Comparison of ENCODE assay signal across 15 mouse cellular contexts in genomic region chr4:4195834-4196233, GRCm38 (mm10).
DNase-seq lines count a peak whose midpoint lies in the region; ATAC-seq and TF ChIP-seq lines count a peak whose summit lies in the region.
"Had no signal": no experiment of that assay in that cellular context is flagged by ENCODE, and none has a peak within 500 bp of the region (broad histone marks: within the 10 kb centered on the region; RNA-seq: fewer than 3 reads in every experiment).

No protein-coding gene starts in this region.

- 74% methylated on average over 2 of the region's 2 CpGs for WGBS in kidney, postnatal 0 days
- WGBS in embryonic facial prominence, embryonic 14.5 days: 63% methylated on average over 2 of the region's 2 CpGs
- 40% methylated on average over 2 of the region's 2 CpGs for WGBS in lung, postnatal 0 days

- no peaks in the 10 kb centered on the region for H3K27me3 ChIP-seq in kidney, postnatal 0 days (ENCODE audit: insufficient read depth, low read length)
- H3K27me3 ChIP-seq in embryonic facial prominence, embryonic 14.5 days (replicated peaks; ENCODE audit: control insufficient read depth, insufficient read depth, low read length): no peaks in the 10 kb centered on the region
- no peaks in the 10 kb centered on the region for H3K27me3 ChIP-seq in lung, postnatal 0 days (replicated peaks; ENCODE audit: insufficient read depth, low read length)

- DNase-seq in kidney, postnatal 0 days (ENCODE audit: low spot score): peak; percentile 16
- no peak for DNase-seq in kidney, adult 8-10 months
- DNase-seq in adrenal gland, adult 2 months: peak; percentile 81
- peak; percentile 61 for DNase-seq in embryonic facial prominence, embryonic 14.5 days (ENCODE audit: low spot score)
- peak; percentile 18 for DNase-seq in lung, postnatal 0 days (ENCODE audit: low spot score)
- DNase-seq in left cerebral cortex, adult 9 months (ENCODE audit: low spot score in 2 of 2): no peak
- no peak for DNase-seq in layer of hippocampus, adult 8-10 months (ENCODE audit: low spot score in 2 of 2)
- DNase-seq: cerebellum, postnatal 25 days; kidney, postnatal 25 days; right cerebral cortex, adult 18-20 months; thymus, postnatal 4 days had no signal

- H3K4me1 ChIP-seq in kidney, postnatal 0 days (replicated peaks; ENCODE audit: insufficient read depth, low read length): no peaks in the 10 kb centered on the region
- peaks cover 14% of the 10 kb centered on the region; the same call in 1 of the 2 replicates for H3K4me1 ChIP-seq in embryonic facial prominence, embryonic 14.5 days (ENCODE audit: control insufficient read depth, insufficient read depth, low read length)
- no peaks in the 10 kb centered on the region for H3K4me1 ChIP-seq in lung, postnatal 0 days (ENCODE audit: insufficient read depth, low read depth, low read length)

- no peaks in the 10 kb centered on the region for H3K36me3 ChIP-seq in kidney, postnatal 0 days (ENCODE audit: insufficient read depth, low read length)
- H3K36me3 ChIP-seq in embryonic facial prominence, embryonic 14.5 days (ENCODE audit: control insufficient read depth, insufficient read depth, low read length): no peaks in the 10 kb centered on the region
- no peaks in the 10 kb centered on the region for H3K36me3 ChIP-seq in lung, postnatal 0 days (ENCODE audit: insufficient read depth, low read length)

- no peak overlapping the region for H3K27ac ChIP-seq in kidney, postnatal 0 days
- H3K27ac ChIP-seq in embryonic facial prominence, embryonic 14.5 days (replicated peaks; ENCODE audit: low read depth, low read length): peak overlapping the region; percentile 48; the same call in 1 of the 2 replicates
- no peak overlapping the region for H3K27ac ChIP-seq in lung, postnatal 0 days (ENCODE audit: low read length)
- H3K27ac ChIP-seq: hindbrain, embryonic 14.5 days had no signal

- no peak overlapping the region for H3K9ac ChIP-seq in kidney, postnatal 0 days (ENCODE audit: low read depth, low read length)
- H3K9ac ChIP-seq in embryonic facial prominence, embryonic 14.5 days (ENCODE audit: low read depth, low read length): no peak overlapping the region
- no peak overlapping the region for H3K9ac ChIP-seq in lung, postnatal 0 days (replicated peaks; ENCODE audit: low read depth)
- H3K9ac ChIP-seq: hindbrain, embryonic 14.5 days had no signal

- no peak overlapping the region for H3K4me2 ChIP-seq in kidney, postnatal 0 days (ENCODE audit: low read length)
- no peak overlapping the region for H3K4me2 ChIP-seq in embryonic facial prominence, embryonic 14.5 days (ENCODE audit: low read depth, low read length)
- H3K4me2 ChIP-seq in lung, postnatal 0 days (replicated peaks; ENCODE audit: low read depth, low read length): no peak overlapping the region
- H3K4me2 ChIP-seq: hindbrain, embryonic 14.5 days had no signal

- H3K9me3 ChIP-seq in kidney, postnatal 0 days (replicated peaks; ENCODE audit: low read length): no peaks in the 10 kb centered on the region
- no peaks in the 10 kb centered on the region for H3K9me3 ChIP-seq in embryonic facial prominence, embryonic 14.5 days (ENCODE audit: control insufficient read depth, low read length)
- no peaks in the 10 kb centered on the region for H3K9me3 ChIP-seq in lung, postnatal 0 days (ENCODE audit: low read length)

- ATAC-seq in kidney, postnatal 0 days (replicated peaks; ENCODE audit: low FRiP score, low read depth): no peak
- ATAC-seq in embryonic facial prominence, embryonic 14.5 days (ENCODE audit: low read depth): no peak
- ATAC-seq in lung, postnatal 0 days: no peak
- no peak for ATAC-seq in megakaryocyte, adult 5-6 weeks (ENCODE audit: poor library complexity, severe bottlenecking)
- ATAC-seq: Patski had no signal

- TF ChIP-seq EP300 in lung, postnatal 0 days (IDR thresholded peaks at IDR 0.05): no peak

- TF ChIP-seq CTCF in kidney, postnatal 0 days (IDR thresholded peaks at IDR 0.05; ENCODE audit: low read depth): no peak
- no peak for TF ChIP-seq CTCF in lung, postnatal 0 days (IDR thresholded peaks at IDR 0.05)

- no peak overlapping the region for H3K4me3 ChIP-seq in kidney, postnatal 0 days (replicated peaks; ENCODE audit: low read depth, low read length)
- no peak overlapping the region for H3K4me3 ChIP-seq in embryonic facial prominence, embryonic 14.5 days (ENCODE audit: low read depth, low read length)
- H3K4me3 ChIP-seq in lung, postnatal 0 days (ENCODE audit: low read depth, low read length): no peak overlapping the region
- H3K4me3 ChIP-seq: erythroblast, embryonic 14.5 days had no signal

Comparison
In these comparisons a context has a peak if more than half of its experiments do, and no peak if none do; other contexts are left out.
1. DNase-seq: peak in kidney, postnatal 0 days (single experiment), adrenal gland, adult 2 months (single experiment), embryonic facial prominence, embryonic 14.5 days (single experiment) and lung, postnatal 0 days (single experiment); none in kidney, adult 8-10 months (0 of 2), left cerebral cortex, adult 9 months (0 of 2) and layer of hippocampus, adult 8-10 months (0 of 2).